Mouse (Mus musculus) testis, postnatal 10 days (tissue): ENCODE measurements around the gene Scn2a.

ENCODE experiments used
- DNase-seq: peaks from one replicate; pipeline ENCODE4 v3.0.0; 2021; ENCODE audit warnings: low spot score

Gene Scn2a

DNA sequence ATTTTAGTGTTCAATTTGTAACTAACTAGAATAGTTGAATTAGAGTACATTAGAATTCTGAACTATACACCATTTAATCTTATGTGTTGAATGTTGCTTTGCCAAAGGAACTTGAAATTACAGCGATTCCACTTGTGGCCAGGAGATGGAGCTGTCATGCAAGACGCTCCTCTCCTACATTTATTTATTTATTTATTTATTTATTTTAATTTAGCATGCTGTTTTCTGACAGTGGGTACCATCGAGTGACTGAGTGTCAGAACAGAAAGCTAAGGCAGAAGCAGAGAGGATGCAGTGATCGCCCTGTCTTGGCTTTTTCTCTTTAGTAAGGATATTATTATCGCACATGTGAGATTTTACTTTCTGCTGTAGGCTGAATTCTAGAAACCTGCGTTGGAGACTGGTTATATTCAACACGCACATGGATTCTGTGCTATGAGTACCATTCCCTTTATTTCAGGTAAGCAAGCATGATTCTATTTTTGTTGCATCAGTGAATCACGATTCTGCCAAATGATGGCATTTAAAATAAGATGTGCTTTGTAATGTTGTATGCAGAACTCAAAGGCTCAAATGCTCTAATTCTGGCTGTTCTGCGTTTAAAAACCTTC, at the start of gene Scn2a:
Gene Scn2a (plus strand): TSS at position 216 of the 611 bp plus-strand sequence.
- DNase-seq, result peak; percentile 49

DNA sequence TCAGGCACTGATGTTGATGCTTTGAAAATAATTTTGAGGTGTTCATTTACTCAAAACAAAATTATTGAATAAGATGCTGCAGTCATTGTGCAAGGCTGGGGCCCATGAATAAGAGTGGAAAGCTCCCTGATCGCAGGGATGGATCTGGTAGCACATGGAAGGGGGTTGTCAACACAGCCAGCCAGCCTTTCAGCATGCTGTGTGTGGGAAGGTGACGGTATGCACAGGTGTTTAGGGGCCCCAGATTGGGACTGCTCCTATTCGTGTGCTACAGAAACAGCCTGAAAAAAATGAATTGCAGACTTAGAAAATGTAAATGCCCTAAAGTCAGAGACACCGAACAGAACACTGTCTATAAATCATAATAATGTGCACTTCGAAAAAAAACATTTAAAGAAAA, 32.9 kb upstream of the Scn2a start:
- no peak for DNase-seq

DNA sequence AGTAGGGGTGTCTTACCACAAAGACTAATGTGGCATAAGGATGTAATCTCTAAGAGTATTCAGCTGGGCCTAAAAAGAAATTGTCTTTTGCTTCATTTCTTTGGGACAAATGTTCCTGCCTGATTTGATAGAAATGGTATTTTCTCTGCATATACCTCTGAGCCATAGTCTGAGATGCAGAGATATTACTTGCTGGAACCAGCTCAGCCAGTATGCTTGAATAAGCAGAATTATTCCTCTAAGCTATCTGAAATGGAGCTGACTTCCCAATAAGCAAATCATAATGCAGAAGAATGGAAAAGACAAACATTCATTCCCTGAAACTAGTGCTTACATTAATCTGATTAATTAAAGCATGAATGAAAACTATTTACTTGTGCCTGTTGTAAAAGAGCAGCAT, 12.8 kb upstream of the Scn2a start:
- no peak for DNase-seq

DNA sequence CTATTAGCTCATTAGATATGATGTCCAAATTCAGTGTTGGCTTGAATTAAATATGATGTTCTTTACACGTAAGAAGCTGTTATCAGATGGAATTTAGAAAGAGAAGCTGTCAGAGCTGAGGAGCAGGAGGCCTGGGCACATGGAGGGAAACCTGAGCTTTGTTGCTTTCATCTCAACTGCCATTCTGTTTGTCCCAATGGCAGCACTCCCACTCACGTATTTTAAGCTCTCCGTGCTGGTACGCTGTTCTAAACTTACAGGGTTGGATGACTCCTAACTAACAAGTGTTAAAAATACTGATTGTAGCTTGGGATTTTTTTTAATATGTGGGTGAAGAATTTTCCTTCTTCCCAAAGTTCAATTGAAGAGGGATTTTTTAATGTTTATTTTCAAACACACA, 8.7 kb upstream of the Scn2a start:
- no peak for DNase-seq

DNA sequence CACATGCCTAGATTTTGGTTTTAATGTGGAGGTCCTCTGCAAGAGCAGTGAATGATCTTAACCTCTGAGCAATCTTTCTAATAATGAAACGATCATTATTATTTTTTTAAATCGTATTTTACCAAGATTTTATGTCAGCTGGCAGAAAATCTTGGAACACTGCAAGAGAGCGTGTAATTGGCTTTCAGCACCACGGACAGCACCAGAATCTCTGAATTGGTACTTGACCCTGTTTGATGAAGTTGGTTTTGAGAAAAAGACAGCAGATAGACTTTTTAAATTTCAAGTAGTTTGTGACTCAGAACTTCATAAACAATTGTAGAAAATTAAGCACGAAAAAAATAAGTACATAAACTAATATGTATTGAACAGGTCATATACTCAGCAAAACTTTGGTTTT, 790 bp upstream of the Scn2a start:
- DNase-seq, result peak; percentile 80

DNA sequence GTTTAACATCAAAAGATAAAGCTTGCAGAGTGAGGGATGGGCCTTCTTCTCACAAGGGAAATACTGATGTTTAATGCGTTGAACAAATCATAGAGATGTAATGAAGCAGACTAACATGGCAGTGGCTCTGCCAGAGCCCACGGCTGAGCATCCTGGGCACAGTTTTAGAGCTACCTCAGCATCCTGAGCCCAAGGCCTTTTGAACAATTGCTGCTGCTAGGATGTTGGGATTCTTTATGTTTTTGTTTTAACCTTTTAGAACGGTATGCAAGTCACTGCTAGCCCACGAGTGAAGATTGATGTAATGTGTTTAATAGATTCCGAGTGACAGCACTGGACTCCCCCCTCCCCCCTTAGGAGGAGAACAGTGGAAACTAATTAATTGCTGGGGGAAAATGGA, 683 bp downstream of the Scn2a start:
- no peak for DNase-seq

DNA sequence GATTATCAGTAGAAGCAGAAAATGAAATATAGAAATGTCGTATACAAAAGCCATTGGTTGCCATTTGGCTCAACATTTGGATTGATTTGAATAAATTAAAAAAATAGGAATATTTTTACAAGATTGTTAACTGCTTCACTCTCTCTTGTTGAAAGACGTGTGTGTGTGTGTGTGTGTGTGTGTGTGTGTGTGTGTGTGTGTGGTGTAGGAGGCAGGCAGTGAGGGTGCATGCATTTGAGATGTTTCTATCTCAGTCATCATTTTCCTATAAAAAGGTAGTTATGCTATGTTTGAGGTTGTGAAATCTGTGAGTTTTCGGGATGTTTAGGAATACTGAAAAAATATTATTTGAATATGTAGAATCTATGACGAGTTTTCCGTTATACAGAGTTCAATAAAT, 1.3 kb downstream of the Scn2a start:
- no peak for DNase-seq

DNA sequence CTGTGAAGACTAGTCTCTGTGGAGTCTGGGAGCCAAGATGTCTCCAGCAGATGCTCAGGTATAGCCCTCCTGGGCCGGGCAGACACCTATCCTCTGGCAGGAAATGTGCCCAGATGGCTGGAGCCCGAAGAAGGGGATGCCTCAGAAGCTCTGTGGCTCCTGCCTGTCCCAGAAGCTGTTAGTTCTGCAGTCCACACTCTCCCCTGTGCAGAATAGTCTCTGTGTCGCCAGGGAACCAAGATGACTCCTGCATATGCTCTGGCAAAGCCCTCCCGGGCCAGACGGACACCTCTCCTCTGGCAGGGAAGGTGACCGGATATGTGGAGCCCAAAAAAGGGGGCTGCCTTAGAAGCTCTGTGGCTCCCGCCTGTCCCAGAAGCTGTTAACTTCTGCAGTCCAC, 32.1 kb downstream of the Scn2a start:
- no peak for DNase-seq

DNA sequence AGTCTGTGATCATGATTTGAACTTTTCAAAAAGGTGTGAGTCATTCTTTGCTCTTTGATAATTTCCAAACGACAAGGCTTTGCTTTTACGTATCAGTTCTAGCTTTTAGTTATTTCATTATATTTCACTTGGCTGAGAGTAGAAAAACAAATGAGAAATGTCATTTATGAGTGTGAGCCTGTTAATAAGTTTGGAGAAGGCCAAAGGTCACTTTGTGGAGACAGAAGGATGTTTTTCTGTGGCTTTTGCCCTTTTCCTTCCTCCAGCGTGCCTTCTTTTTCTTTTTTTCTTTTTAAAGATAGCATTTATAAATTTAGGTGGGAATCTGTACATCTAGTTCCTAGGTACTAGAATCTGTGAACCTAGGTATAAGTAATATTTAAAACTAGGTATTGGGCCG, 36.5 kb downstream of the Scn2a start:
- no peak for DNase-seq

DNA sequence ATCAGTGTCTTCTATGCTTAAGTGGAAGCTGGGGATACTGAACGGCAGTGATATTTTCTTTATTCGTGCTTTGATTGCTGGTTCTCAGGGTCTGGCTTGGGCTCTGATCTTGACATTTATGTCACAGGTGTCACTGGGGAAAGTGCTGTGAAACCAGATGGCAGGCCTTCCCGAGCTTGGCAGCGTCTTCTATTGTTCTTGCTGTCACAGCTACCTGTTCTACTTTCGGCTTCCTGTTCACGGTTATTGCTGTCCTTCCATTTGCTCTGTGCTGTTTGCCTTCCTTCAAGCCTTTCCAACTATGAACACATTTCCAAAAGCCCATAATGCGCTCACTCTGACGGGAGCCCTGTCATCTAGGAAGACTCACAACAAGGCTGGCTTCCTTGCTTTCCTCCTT, 37.9 kb downstream of the Scn2a start:
- no peak for DNase-seq

DNA sequence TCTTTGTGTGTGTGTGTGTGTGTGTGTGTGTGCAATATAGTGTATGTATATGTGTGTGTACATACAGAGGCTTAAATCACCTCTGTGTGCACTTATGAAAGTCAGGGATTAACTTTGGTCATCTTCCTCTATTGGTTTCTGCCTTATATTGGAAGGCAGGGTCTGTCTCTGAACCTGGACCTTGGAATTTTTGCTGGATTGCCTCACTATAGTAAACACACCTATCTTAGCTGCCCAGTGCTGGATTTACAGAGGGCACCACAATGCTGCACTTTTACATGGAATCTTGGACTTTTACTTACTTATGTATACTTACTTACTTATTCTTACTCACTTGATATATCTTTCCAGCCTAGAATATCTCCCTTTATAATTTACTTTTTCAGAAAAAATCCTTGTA, 43.3 kb downstream of the Scn2a start:
- no peak for DNase-seq

DNA sequence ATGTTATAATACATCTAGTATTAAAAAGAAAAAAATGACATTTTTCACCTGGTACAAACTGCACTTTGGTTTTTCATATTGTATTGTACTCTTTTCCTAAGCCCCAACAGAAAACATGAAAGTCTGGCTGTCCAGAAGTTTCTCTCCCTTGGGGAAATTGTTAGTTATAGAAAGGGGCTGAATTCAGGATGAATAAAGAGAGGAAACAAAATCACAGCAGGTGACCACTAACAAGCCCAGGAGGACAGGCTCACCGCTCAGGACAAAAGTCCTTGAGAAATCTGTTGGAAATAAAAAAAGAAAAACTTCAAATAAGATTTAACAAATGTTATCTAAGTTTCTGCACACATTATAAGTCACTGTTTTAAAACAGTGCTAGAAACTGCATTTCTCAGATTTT, 43.9 kb downstream of the Scn2a start:
- DNase-seq, result no peak

DNA sequence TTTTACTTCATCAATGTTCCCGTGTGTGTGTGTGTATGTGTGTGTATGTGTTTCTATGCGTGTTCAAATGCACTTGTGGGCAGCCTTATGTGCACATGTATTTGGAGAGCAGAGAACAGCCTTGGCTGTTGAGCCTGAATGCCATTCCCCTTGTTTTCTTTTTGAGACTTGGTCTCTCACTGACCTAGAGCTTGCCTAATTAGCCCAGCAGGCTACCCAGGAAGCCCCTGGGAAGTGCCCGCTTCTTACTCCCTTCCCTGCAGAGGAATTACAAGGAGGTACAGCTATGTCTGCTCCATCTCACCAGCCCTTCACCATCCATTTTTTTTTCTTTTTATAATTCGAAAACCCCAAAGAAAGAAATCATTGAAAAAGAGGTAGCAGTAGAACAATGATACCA, 44.6 kb downstream of the Scn2a start:
- DNase-seq, result no peak

DNA sequence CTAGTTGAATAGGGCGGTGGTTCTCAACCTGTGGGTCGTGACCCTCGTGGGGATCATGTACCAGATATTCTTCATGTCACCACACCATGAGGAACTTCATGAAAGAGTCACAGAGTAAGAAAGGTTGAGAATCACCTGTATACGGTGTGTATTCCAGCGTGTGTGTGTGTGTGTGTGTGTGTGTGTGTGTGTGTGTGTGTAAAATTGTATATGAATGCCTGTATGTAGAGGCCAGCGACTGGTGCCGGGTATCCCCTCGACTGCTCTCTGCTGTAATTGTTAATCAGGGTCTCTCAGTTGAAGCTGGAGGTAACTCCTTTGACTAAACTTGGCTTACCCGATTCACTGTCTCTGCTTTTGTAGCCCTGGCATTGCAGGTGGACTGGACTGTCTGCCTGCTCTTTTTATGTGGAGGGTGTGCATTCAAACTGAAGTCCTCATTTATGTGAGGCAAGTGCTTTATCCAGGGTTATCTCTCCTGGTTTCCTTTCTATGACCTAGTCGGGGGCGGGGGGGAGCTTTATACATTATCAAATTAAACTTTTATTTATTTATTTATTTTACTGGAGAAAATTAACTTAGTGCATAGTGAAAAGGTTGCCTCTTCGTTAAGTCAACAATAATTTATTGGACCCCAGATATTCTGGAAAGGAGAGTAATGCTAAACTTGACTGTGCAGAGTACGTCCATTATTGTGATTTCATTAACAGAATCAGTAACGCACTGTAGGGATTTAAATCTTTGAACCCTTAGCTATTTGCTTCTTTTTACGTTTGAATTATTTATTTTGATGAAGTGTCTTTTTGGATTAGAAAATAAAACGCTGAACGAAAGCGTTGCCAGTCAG, 47.2 kb downstream of the Scn2a start:
- DNase-seq, result no peak

DNA sequence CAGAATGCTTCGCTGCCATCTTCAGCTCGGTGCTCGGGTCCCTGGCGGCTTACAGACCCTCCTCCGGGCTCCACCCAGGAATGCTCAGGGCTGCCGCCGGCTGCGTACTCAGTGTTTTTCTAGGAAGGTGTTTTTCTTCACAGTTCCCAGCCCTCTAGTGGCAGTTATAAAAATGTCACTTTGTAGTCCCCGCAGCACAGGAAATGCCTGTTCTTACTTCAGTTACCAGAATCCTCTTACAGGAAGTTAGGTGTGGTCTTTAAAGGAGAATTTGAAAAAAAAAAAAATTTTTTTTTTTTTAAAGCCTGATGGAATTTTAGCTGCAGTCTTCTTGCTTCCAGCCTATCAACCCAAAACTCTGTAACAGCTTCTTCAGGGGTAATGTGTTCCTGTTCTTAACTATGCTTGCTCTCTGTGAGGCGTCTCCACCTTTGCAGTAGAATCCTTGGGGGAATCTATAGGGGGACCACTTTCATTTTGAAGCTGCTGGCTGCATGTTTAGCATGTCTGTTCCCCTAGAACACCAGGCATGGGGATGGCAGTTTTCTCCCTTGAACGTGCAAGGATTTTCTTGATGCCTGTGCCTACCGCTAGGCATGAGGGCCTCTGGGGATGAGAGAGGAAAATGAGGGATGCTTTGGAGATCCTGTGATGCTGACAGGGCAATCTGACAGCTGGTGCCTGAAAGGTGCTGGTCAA, 48.0 kb downstream of the Scn2a start:
- DNase-seq, result peak; percentile 66

DNA sequence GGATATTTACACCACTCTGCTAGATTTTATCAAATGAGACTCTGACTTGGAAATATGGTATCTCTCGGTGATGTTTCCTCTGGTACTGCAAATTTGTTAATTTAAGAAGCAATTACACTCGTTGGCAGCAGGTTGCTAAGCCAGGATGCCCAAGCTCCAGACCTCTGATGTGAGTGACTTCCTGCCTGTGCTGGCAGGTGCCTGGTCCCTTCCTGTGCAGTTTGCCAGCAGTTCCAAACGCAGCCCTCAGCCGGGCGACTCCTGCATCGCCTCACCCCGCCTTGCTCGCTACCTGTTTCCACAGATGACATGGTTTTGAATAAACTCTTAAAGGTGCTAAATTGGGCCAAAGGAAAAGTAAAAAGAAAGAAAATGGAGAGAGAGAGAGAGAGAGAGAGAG, 49.0 kb downstream of the Scn2a start:
- no peak for DNase-seq

DNA sequence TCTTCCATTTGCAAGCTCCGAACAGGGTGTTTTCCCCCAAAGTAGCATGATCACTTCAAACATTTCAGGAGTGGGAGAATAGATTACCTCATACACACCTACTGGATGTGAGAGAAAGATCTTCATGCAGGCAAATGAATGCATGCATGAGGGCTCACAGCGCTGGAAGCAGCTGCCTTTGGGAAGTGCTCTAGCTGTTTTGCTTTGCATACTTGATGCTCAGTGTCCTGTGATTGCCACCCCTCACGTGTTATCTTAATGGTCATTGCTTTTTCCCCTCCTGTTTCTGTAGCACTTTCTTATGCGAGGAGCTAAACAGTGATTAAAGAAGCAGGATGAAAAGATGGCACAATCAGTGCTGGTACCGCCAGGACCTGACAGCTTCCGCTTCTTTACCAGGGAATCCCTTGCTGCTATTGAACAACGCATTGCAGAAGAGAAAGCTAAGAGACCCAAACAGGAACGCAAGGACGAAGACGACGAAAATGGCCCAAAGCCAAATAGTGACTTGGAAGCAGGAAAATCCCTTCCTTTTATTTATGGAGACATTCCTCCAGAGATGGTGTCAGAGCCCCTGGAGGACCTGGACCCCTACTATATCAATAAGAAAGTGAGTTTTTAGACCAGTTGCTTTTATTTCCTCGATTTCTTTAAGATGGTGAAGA, 49.7 kb downstream of the Scn2a start:
- no peak for DNase-seq

DNA sequence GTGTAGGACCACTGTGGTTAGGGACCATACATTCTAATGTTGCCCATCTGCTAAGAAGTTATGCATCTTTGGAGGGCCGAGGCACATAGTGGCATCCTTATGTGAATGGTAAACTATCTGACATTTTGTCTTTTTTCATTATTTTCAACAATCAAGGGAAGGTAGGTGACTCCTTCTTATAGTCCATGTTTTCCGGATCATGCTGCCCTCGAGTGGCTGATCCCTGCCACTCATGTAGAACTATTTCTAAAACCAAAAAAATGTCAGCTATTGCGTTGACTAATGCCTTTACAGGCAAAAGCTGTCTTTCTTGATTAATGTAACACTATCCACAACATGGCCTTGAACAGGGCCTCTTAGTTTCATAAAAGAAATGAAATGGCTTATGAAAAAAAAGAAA, 59.0 kb downstream of the Scn2a start:
- DNase-seq, result no peak

DNA sequence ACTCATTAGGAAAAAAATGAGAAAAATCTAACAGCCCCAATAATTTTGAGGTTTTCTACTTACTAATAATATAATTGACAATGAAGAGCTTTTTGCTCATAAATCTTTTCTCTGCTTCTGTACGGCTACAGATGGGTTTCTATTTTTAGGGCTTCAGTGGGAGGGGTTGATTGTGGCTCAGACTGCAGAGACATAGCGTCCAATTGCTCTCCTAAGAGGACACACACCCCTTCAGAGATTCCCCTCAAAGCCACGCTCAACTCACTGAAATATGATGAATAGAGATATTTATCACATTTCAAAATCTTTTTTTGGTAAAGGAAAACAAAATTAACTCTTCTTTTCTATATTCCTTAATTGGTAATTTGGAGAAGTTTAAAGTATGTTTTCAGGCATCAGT, 64.6 kb downstream of the Scn2a start:
- no peak for DNase-seq

DNA sequence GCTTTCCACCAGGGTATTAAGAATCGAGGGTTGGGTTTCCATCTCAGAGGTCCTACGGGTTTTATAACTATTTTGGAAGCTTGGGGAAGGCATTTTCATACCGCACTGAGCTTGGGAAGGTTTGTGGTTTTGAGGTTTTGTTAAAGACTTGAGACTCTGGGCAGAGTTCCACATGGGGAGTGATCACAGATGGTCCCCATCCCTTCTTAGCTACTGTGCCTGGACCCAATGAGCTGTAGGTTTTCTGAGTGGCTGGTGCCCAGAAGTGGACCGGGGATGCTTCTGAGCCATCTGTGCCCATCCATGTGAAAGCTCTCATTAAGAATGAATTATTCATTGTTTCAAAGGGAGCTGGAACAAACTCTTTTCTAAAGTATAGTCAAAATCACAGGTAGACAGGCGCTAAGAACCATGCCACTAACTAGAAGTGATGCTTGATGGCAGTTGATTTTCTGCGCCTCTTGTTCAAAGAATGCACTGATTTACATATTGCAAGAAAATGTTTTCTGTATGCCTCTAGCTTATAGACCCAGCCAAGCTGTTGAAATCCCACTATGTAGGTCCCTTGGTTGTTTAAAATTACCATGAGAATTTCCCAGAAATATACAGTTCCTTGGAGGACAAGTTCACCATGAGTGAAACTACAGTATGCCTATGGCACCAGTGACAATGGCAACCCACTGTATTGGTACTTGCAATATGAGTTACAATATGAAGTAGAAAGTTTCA, 70.0 kb downstream of the Scn2a start:
- no peak for DNase-seq

DNA sequence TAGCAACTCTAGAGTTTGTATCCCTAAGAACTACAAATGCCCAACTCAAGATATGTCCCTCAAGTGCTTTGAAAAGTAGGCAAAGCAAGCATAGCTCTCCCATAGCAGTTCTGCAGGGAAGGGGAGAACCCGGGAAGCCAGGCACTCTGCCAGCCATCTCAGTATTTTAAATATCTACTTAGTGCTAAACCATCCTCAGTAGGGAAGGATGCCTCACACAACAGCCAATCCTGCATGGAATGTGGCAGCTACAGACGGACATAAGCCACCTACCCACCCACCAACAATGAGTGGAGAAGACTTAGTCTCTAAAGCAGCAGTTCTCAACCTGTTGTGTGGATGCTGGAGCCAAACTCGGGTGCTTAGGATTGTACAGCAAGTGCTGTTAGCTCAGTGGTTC, 73.9 kb downstream of the Scn2a start:
- DNase-seq, result no peak

DNA sequence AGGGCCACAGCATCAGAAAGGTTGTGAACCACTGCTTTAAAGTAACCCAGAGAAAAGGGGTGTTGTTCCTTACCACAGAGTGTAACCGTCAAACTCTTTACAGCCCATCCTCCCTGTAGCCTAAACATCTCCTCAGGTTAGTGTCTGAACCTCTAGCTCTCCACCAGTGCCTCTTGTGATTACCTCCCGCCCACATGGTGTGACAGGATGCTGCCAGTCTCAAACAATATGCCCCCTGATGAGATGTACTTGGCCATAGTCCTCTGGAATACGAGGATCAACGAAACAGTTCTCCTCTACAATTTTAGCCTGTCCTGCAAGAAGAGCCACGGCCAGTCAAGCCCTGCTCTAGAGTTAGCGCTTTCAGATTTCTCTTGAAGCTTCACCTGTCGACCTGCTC, 74.5 kb downstream of the Scn2a start:
- no peak for DNase-seq
